Mouse (Mus musculus) liver, postnatal 0 days (tissue): ENCODE results near the gene Atic.

Source experiments
- CTCF ChIP-seq: sonication (generic); IDR thresholded peaks from 2 replicates; pipeline ENCODE4 v1.5.1; 2016; ENCODE audit warnings: antibody characterized with exemption, low read depth
- EP300 ChIP-seq: IDR thresholded peaks from 2 replicates; pipeline ENCODE4 v1.6.1; 2016; ENCODE audit warnings: antibody characterized with exemption, low read depth, mild to moderate bottlenecking

GRCm38 (mm10) chr1:71609057-71609775 is 52.3 kb downstream of the Atic start:
- no peak for TF ChIP-seq CTCF
- no peak for TF ChIP-seq EP300
